Mouse (Mus musculus) ovary, postnatal 10 days (tissue): ENCODE results near the gene Neo1.

ENCODE experiments used
- DNase-seq: peaks from one replicate; pipeline ENCODE4 v3.0.0; 2022; ENCODE audit warnings: low spot score

Neo1 gene

DNA sequence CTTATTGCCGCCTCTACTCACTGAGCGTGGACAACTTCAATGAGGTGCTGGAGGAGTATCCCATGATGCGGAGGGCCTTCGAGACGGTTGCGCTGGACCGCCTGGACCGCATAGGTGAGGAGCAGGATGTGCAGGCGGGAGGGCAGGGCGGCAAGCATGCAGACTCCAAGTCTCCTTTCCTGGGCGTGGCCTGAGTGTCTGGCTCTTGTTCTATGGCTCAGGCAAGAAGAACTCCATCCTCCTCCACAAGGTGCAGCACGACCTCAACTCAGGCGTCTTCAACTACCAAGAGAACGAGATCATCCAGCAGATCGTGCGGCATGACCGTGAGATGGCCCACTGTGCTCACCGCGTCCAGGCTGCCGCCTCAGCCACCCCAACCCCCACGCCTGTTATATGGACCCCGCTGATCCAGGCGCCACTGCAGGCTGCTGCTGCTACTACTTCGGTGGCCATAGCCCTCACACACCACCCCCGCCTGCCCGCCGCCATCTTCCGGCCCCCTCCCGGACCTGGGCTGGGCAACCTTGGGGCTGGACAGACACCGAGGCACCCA, 177.1 kb downstream of the Neo1 start:
- DNase-seq = no peak

DNA sequence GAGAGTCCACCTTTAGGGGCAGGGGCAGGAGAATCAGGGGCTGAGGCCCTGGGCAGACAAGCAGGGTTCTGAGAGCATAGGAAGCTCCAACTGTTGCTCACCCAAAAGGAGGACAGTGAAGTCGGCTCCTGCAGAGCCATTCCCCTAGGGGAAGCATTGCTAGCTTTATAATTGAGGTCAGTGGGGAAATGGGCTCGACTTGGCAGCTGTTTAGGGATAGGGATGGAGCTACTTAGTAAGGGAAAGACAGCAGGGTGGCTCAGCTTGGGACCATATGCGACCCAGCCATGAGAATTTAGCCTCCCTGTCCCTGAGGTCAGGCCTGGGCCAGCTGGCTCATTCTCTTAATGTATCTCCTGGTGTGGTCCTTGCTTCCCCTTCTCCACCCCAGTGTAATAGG, 181.3 kb downstream of the Neo1 start:
- DNase-seq = no peak

DNA sequence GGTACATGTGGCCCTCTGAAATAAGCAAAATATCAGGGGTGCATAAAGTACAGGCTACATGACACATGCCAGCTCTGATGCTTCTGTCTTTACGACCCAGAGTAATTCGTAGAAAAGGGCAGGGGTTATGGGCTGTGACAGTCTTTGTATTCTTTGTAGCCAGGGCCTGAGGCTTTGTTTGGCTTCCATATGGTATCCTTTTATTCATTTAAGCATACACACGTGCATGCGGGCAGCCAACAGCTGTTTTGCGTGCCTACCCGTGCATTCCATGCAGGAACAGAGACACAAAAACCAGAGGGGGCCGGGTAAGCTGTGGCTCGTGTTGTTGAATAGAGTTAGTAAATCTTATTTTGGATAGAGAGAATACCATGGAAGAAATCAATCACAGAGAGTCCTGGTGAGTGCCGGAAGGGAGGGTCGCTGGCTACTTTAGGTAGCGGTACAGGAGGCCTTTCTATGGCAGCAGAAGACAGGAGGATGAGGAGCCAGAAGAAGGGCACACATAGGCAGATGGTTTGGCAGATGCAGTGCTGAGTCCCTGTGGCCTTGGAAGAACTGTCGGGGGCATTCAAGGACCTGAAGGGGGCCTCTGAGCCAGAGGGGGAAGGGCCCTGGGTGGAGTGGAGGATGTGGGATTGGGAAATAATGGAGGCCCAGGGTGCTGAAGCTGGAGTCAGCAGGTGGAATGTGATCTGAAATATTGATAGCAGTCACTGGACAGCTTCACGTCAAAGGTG, 186.5 kb downstream of the Neo1 start:
- DNase-seq = no peak

DNA sequence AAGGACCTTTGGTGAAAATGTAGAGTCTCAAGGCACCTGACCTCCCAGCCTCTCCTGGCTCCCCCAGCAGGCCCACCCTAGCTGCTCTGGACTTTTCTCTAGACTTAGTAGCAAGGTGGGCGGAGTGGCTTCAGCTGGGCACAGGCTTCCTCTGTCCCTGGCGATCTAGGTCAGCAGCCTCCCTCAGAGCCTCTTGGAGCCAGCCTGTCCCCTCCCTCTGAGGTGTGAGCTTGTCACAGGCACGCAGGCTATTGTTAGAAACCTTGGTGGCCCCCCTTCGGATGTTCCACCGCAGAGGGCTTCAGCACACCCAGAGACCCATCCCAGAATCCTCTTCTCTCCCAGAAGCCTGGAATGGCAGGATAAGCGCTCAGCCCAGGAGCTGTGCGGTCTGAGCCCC, 188.6 kb downstream of the Neo1 start:
- no peak for DNase-seq

GRCm38 (mm10) chr9:58847008-58847407, 189.2 kb downstream of the Neo1 start:
- no peak for DNase-seq

DNA sequence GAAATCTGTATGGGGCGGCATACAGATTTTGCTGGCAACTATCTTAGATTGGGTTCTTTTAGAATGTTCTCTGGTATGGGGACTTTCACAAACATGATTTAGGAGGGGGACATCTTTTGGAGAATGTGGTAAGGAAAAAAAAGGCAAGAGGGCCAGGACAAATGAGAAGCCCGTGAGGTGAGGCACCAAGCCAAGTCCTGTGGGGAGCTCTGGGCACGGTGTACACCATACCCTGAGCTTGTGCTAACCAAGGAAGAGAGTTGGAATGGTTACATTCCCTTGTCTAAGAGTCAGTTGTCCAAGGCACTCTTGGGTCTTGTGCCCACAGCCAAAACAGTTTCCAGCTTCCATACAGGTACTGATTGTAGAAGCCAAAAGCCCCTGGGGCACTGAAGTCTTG, 191.6 kb downstream of the Neo1 start:
- DNase-seq = no peak

DNA sequence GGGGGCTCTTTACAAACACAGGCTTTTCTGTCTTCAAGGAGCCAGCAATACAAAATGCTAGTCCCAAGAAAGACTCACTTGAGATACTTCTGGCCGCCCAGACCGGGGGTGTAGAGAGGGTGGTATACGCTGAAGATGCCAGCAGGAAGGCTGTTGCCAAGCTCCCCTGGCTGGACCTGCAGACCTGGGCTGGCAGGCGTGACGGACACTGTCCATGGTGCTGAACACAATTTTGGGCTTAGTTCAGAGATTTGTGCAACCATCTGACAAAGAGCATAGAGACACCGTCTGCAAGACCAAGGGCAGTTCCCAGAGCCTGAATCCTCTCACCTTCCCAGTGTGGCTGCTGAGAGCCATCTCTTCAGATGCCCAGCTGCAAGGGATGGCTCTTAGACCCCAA, 194.6 kb downstream of the Neo1 start:
- DNase-seq = peak; percentile 49

GRCm38 (mm10) chr9:58838504-58838903, 197.7 kb downstream of the Neo1 start:
- DNase-seq = no peak

DNA sequence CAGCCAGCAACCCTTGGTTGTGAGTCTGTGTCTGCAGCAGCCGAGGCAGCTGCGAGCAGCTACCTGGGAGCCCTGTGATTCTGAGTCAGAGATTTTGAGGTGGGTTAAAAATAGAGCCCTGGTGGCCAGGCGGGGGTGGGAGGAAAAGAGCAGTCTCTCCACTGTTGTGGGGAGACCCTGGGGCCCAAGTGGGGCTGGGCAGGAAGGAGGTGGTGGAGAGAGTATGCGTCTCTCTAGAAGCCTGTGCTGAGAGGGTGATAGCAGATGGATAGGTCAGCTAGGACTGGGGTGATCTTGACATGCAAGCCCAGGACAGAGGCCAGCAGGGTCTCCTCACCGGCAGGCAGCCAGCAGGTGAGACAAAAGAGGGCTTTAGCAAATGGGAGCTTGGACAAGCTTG, 199.1 kb downstream of the Neo1 start:
- no peak for DNase-seq

DNA sequence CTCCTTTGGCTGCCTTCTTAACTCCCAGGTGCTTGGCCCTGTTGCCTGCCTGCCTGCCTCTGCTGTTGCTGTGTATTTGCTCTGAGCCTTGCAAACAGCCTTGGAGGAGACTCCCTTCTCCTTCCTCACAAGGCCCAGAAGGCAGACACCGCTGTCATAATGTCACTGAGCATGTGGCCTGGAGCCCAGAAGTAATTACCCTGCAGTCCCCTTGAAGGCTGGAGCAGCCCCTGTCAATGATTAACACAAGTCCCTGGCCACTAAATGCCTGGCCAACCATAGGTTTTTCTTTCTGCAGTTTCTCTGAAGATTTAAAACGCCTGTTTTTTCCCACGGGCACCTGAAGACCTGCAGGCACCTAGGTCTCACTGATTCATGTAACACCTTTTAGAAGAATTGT, 203.3 kb downstream of the Neo1 start:
- no peak for DNase-seq

DNA sequence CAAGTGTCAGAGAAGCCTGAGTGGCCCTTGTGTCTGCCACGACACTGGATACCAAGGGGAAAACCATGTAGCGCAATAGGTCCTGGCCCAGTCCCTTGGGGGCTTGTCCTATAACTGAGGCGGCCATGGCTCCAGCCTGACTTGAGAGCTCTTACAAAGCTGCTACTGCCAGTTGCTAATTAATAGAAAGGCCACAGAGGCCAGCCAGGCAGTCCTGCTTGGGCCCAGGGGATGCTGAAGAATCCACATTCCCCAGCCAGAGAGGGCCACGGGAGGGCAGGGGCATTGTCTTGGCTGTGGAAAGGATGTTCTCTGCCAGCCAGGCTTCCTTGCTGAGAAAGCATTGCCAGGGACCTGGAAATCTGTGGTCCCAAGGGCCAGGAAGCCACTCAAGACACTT, 206.6 kb downstream of the Neo1 start:
- no peak for DNase-seq
